Mouse (Mus musculus): ENCODE measurements around the gene Chic1. TPM values are rescaled to one million over a fixed set of nuclear protein-coding genes. Genes with fewer than 3 reads are reported as not detected.

The Chic1 gene
- total and polyA plus RNA-seq, 2 experiments from 2014 or later, result 5.1 to 9.7 TPM

DNA sequence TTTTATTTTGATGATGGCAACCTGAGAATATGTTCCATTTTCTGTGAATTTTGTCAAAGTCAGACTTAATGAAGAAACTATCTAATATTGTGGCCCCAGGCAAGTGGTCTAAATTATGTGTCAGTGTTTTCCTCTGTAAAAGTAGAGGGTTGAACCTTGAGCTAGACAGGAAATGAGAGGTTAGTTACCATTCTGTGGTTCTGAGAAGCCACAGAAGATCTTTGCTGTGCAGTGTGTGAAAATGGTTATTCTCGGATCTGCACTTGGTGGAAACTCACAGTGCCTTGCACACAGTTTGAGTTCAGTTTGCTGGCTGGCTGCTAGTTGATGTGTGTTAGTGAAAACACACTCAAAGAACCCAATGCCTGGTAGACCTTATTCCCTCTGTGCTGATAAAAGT, 37.6 kb downstream of the Chic1 start:
- no peak for ATAC-seq (ENCODE audit: low FRiP score)
- H3K4me1 ChIP-seq (ENCODE audit: insufficient read depth, low read length), result no peaks in the 10 kb centered on the region
- 81% methylated on average over 1 of the region's 1 CpGs for WGBS
- no peak overlapping the region for H3K9ac ChIP-seq (replicated peaks; ENCODE audit: low read length, poor library complexity, severe bottlenecking)
- H3K4me3 ChIP-seq (ENCODE audit: low read depth, low read length), result no peak overlapping the region
- TF ChIP-seq CTCF (IDR thresholded peaks at IDR 0.05), result no peak
- DNase-seq (ENCODE audit: low spot score), result no peak
- no peaks in the 10 kb centered on the region for H3K9me3 ChIP-seq (ENCODE audit: low read length)
- H3K27ac ChIP-seq (ENCODE audit: low read depth, low read length), result no peak overlapping the region
- peaks cover 2% of the 10 kb centered on the region; the same call in 1 of the 2 replicates for H3K27me3 ChIP-seq (ENCODE audit: insufficient read depth, low read length)
- no peaks in the 10 kb centered on the region for H3K36me3 ChIP-seq (ENCODE audit: insufficient read depth, low read length)
- no peak overlapping the region for H3K4me2 ChIP-seq (ENCODE audit: low read depth, low read length, poor library complexity, severe bottlenecking)

GRCm38 (mm10) chrX:103405021-103405420, 48.7 kb downstream of the Chic1 start:
- WGBS, result 35% methylated on average over 13 of the region's 13 CpGs
- ATAC-seq (ENCODE audit: low FRiP score), result no peak
- Histone ChIP-seq H3K27me3 (ENCODE audit: insufficient read depth, low read length) (peaks cover 17% of the 10 kb centered on the region; the same call in 1 of the 2 replicates), H3K9ac (replicated peaks; ENCODE audit: low read length, poor library complexity, severe bottlenecking) (no peak overlapping the region), H3K9me3 (ENCODE audit: low read length) (no peaks in the 10 kb centered on the region), H3K4me3 (ENCODE audit: low read depth, low read length) (no peak overlapping the region), H3K4me2 (ENCODE audit: low read depth, low read length, poor library complexity, severe bottlenecking) (no peak overlapping the region), H3K36me3 (ENCODE audit: insufficient read depth, low read length) (no peaks in the 10 kb centered on the region), H3K4me1 (ENCODE audit: insufficient read depth, low read length) (no peaks in the 10 kb centered on the region), H3K27ac (ENCODE audit: low read depth, low read length) (no peak overlapping the region)
- no peak for DNase-seq (ENCODE audit: low spot score)
- TF ChIP-seq CTCF (IDR thresholded peaks at IDR 0.05), result no peak

- WGBS, result 78% methylated on average over 5 of the region's 5 CpGs
- Histone ChIP-seq H3K36me3 (ENCODE audit: insufficient read depth, low read length) (no peaks in the 10 kb centered on the region), H3K27ac (ENCODE audit: low read depth, low read length) (no peak within 1 kb of the TSS), H3K4me2 (ENCODE audit: low read depth, low read length, poor library complexity, severe bottlenecking) (no peak within 1 kb of the TSS), H3K9me3 (ENCODE audit: low read length) (no peaks in the 10 kb centered on the region), H3K27me3 (ENCODE audit: insufficient read depth, low read length) (peaks cover 10% of the 10 kb centered on the region; the same call in 1 of the 2 replicates), H3K4me3 (ENCODE audit: low read depth, low read length) (no peak within 1 kb of the TSS), H3K9ac (replicated peaks; ENCODE audit: low read length, poor library complexity, severe bottlenecking) (no peak within 1 kb of the TSS), H3K4me1 (ENCODE audit: insufficient read depth, low read length) (no peaks in the 10 kb centered on the region)
- ATAC-seq (ENCODE audit: low FRiP score), result no peak
- DNase-seq (ENCODE audit: low spot score), result no peak
- no peak for TF ChIP-seq CTCF (IDR thresholded peaks at IDR 0.05)
Measured at GRCm38 (mm10) chrX:103414167-103414566, 57.9 kb downstream of the Chic1 start, which contains the start of gene Tsx. Gene Tsx, plus strand, starts transcription at chrX:103414467.

- H3K27me3 ChIP-seq (ENCODE audit: insufficient read depth, low read length), result peaks cover 14% of the 10 kb centered on the region; the same call in 1 of the 2 replicates
- H3K27ac ChIP-seq (ENCODE audit: low read depth, low read length), result no peak within 1 kb of the TSS
- H3K9ac ChIP-seq (replicated peaks; ENCODE audit: low read length, poor library complexity, severe bottlenecking), result no peak within 1 kb of the TSS
- 78% methylated on average over 2 of the region's 2 CpGs for WGBS
- no peaks in the 10 kb centered on the region for H3K9me3 ChIP-seq (ENCODE audit: low read length)
- TF ChIP-seq CTCF (IDR thresholded peaks at IDR 0.05), result no peak
- H3K4me2 ChIP-seq (ENCODE audit: low read depth, low read length, poor library complexity, severe bottlenecking), result no peak within 1 kb of the TSS
- no peak within 1 kb of the TSS for H3K4me3 ChIP-seq (ENCODE audit: low read depth, low read length)
- DNase-seq (ENCODE audit: low spot score), result no peak
- ATAC-seq (ENCODE audit: low FRiP score), result no peak
- H3K4me1 ChIP-seq (ENCODE audit: insufficient read depth, low read length), result no peaks in the 10 kb centered on the region
- H3K36me3 ChIP-seq (ENCODE audit: insufficient read depth, low read length), result no peaks in the 10 kb centered on the region
Measured at GRCm38 (mm10) chrX:103421710-103422109, 65.4 kb downstream of the Chic1 start, which contains the start of gene Gm26992. Gene Gm26992, plus strand, starts transcription at chrX:103422010.

DNA sequence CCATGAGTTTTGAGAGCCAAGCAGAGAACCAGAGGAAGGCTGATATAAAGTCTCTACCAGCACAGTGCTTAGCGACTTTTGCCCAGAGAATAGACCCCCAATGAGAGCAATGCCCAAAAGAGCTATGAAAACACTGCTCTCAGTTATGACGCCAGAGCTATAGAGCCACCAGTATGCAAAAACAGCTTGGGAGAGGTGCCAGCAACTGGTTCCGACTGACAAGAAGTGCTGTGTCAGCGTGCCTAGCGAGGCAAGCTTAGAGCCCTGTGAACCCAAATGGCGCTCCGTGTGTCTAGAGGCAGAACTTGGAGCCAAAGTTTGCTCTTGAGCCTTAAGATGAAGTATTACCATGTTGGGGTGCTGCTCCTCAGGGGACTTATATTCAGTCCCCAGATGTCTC, 71.4 kb downstream of the Chic1 start:
- Histone ChIP-seq H3K9me3 (ENCODE audit: low read length) (no peaks in the 10 kb centered on the region), H3K27me3 (ENCODE audit: insufficient read depth, low read length) (peaks cover 5% of the 10 kb centered on the region)
- WGBS, result 71% methylated on average over 7 of the region's 7 CpGs

GRCm38 (mm10) chrX:103432293-103432692, 76.0 kb downstream of the Chic1 start:
- DNase-seq (ENCODE audit: low spot score) (no peak), ATAC-seq (ENCODE audit: low FRiP score) (no peak)
- 72% methylated on average over 7 of the region's 7 CpGs for WGBS
- Histone ChIP-seq H3K4me2 (ENCODE audit: low read depth, low read length, poor library complexity, severe bottlenecking) (no peak overlapping the region), H3K36me3 (ENCODE audit: insufficient read depth, low read length) (no peaks in the 10 kb centered on the region), H3K9me3 (ENCODE audit: low read length) (no peaks in the 10 kb centered on the region), H3K4me3 (ENCODE audit: low read depth, low read length) (no peak overlapping the region), H3K9ac (replicated peaks; ENCODE audit: low read length, poor library complexity, severe bottlenecking) (no peak overlapping the region), H3K27ac (ENCODE audit: low read depth, low read length) (no peak overlapping the region), H3K4me1 (ENCODE audit: insufficient read depth, low read length) (no peaks in the 10 kb centered on the region), H3K27me3 (ENCODE audit: insufficient read depth, low read length) (peaks cover 13% of the 10 kb centered on the region)
- no peak for TF ChIP-seq CTCF (IDR thresholded peaks at IDR 0.05)

More for the DNA sequence above, 71.4 kb downstream of the Chic1 start:
- Histone ChIP-seq H3K36me3 (ENCODE audit: insufficient read depth, low read length) (no peaks in the 10 kb centered on the region), H3K9ac (replicated peaks; ENCODE audit: low read length, poor library complexity, severe bottlenecking) (no peak overlapping the region), H3K27ac (ENCODE audit: low read depth, low read length) (no peak overlapping the region), H3K4me3 (ENCODE audit: low read depth, low read length) (no peak overlapping the region), H3K4me1 (ENCODE audit: insufficient read depth, low read length) (no peaks in the 10 kb centered on the region), H3K4me2 (ENCODE audit: low read depth, low read length, poor library complexity, severe bottlenecking) (no peak overlapping the region)
- ATAC-seq (ENCODE audit: low FRiP score), result no peak
- no peak for DNase-seq (ENCODE audit: low spot score)
- no peak for TF ChIP-seq CTCF (IDR thresholded peaks at IDR 0.05)

Measured in midbrain, postnatal 0 days (tissue).